Mouse (Mus musculus): ENCODE data around the gene Asgr1. TPM values are rescaled to one million over a fixed set of nuclear protein-coding genes. Genes with fewer than 3 reads are reported as not detected.
"Not testable (repeated sequence)": the region's sequence is repeated elsewhere in the genome, so short reads cannot be mapped to it uniquely, and the experiment has no call there.

Asgr1 gene
- total RNA-seq, 2 experiments from 2014 or later, result 2.2 to 3.8 TPM

- DNase-seq (ENCODE audit: low spot score in 2 of 2), result no peak
Measured at GRCm38 (mm10) chr11:70059930-70060329, 6.0 kb downstream of the Asgr1 start.

DNA sequence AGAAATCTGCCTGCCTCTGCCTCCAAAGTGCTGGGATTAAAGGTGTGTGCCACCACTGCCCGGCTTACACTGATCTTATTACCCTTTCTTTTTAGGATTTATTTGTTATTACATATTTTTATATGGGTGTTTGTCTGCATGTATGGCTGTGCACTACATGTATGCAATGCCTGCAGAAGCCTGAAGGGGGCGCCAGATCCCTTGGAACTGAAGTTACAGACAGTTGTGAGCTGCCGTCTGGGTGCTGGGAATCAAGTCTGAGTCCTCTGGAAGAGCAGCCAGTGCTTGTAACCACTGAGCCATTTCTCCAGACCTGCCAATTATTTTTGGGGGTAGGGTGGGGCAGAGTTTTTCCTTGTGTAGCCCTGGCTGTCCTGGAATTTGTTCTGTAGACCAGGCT is 9.2 kb downstream of the Asgr1 start:
- no peak for DNase-seq (ENCODE audit: low spot score in 2 of 2)

- DNase-seq (ENCODE audit: low spot score in 2 of 2), result no peak
Measured at GRCm38 (mm10) chr11:70066701-70067100, 12.8 kb downstream of the Asgr1 start.

- DNase-seq (ENCODE audit: low spot score in 2 of 2), result no peak
Measured at GRCm38 (mm10) chr11:70068245-70068644, 14.4 kb downstream of the Asgr1 start.

DNA sequence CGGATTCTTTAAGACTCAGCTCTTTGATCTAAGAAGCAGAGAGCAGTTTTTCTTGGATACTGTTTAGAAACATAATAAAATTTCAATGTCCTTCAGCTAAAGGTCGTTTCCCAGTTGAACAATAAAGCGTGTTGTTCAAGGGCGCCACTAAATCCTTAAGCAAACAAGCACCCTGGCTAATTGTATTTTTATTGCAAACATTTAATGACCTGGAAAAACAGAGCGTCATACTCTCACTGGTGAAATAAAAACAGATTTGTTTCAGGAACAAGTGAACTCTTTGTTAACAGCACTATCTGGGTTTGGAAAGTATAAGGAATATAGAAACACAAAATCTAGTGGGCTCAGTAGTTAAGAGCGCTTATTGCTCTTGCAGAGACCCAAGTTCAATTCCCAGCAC is 16.2 kb downstream of the Asgr1 start:
- no peak for DNase-seq (ENCODE audit: low spot score in 2 of 2)

DNA sequence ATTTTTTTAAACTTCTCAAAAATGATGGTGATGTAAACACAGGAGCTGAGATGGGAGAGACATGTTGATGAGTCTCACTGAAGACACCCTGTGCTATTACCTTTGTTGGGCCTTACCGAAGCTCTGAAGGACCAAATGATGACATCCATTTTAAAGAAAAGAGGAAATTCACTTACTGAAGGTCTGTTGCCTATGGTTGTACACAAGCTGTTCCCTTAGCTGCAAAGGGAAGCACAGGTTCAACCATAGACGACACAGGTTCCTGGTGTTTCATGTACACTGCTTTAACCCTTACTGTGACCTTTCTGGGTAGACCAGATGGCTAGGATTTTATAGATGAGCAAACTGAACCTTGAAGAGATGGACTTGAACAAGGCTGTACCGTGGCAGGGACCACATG is 16.7 kb downstream of the Asgr1 start:
- DNase-seq (ENCODE audit: low spot score in 2 of 2), result not testable (repeated sequence)

- peak; percentile 73 to 81 for DNase-seq (ENCODE audit: low spot score in 2 of 2)
Measured at GRCm38 (mm10) chr11:70074379-70075071, 20.6 kb downstream of the Asgr1 start.

- no peak for DNase-seq (ENCODE audit: low spot score in 2 of 2)
Measured at GRCm38 (mm10) chr11:70075581-70075980, 21.7 kb downstream of the Asgr1 start.

- DNase-seq (ENCODE audit: low spot score in 2 of 2), result no peak
Measured at GRCm38 (mm10) chr11:70077441-70077840, 23.6 kb downstream of the Asgr1 start.

DNA sequence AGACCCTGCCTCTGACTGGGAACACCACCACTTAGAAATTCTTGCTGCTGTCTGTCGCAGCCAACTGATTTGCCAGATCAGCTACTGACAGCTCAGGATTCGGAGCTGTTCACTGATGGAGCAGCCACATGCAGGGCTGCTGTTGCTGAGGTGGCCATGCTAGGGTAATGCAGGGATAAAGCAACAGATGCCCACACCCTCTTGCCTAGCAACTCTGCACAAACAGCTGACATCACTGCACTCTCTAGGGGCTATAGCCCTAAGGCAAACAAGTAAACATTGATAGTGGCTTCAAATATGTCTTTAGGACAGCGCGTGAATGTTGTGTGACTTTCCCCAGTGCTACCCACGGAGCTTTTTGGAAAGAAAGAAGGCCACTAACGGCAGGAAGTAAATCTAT is 25.3 kb downstream of the Asgr1 start:
- DNase-seq (ENCODE audit: low spot score in 2 of 2), result no peak

DNA sequence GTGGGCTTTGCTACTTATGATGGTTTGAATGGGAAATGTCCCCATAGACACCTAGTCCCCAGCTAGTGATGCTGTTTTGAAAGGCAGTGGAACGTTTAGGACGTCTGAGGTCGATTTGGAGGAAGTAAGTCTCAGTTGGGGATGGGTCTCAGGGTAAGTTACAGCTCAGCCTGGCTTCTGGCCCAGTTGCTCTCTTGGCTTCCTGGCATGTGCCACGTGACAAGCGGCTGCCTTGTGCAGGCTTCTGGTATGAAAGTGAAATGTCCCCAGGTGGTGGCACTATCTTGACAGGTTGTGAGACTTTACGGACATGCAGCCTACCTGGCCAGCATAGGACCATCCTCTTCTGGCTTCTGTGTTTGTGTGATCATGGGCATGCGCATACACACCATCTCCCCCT is 26.0 kb downstream of the Asgr1 start:
- no peak for DNase-seq (ENCODE audit: low spot score in 2 of 2)

GRCm38 (mm10) chr11:70080803-70081590 is 27.1 kb downstream of the Asgr1 start:
- DNase-seq (ENCODE audit: low spot score in 2 of 2), result no peak

GRCm38 (mm10) chr11:70084563-70084962 is 30.7 kb downstream of the Asgr1 start:
- no peak for DNase-seq (ENCODE audit: low spot score in 2 of 2)

GRCm38 (mm10) chr11:70091986-70092783 is 38.3 kb downstream of the Asgr1 start, which contains the start of gene Asgr2:
Asgr2 (plus strand) TSS chr11:70092644.
- DNase-seq (ENCODE audit: low spot score in 2 of 2), result no peak

GRCm38 (mm10) chr11:70097396-70097795 is 43.5 kb downstream of the Asgr1 start:
- no peak for DNase-seq (ENCODE audit: low spot score in 2 of 2)

DNA sequence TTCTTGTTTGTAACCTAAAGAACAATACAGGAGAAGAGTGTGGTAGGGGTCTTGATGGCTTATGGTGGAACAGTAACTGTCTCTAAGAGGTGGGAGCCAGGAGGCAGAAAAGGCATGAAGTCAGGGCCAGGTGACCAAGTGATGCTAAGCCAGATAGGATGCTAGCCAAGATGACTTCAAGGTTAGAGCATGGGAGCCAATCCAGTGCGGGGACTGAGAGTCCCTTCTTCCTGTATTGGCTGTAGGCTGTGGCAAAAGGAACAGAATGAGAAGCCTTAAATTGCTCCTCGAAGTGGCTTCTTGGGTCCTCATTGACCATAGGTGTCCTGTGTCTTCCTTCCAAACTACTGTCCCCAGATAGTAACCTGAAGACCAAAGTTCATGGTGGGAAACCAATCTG is 45.2 kb downstream of the Asgr1 start:
- DNase-seq (ENCODE audit: low spot score in 2 of 2), result no peak

DNA sequence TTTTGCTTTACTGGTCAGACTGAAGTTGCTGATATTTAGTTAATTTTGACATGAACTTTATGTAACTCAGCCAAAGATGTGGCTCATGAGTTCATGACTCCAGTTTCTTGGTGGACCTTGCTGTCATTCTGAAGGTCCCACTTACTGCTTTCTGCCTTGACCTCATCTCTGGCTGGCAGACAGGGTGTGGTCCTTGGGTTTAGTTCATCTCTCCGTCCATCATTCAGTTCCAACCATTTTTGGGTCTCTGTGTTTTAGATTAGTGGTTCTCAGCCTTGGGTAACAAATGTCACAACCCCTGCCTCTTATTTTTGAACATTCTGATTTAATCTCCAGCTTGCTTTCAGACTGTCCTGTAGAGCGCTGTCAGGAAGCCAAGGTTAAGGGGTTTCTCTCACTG is 45.9 kb downstream of the Asgr1 start:
- DNase-seq (ENCODE audit: low spot score in 2 of 2), result no peak

DNA sequence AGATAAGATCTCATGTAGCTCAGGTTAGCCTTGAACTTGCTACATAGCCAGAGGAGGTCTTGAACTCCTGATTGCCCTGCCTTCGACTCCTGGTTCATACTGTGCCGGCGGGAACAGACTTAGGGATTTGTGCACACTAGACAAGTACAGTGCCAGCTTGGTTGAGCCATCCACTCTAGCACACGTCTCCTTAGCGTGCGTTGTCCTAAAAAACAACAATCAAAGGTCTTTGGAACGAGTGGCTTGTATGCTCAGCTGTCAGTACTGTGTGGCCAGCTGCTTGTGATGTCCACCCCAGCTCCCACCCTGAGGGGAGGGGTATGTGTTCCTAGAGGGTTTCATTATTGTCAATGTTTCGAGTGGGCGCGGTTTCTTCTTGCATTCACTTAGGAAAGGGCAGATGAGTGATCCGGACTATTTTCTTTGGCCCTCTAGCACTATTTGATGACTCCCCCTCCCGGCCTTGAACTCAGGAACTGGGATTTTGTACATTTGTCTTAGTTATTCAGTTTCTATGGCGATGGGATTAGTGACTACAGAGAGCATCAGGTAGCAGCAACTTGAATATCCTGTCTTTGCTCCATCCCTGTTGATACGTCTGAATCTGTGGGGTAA is 49.9 kb downstream of the Asgr1 start:
- no peak for DNase-seq (ENCODE audit: low spot score in 2 of 2)

GRCm38 (mm10) chr11:70107085-70107484 is 53.2 kb downstream of the Asgr1 start:
- no peak for DNase-seq (ENCODE audit: low spot score in 2 of 2)
